Mouse (Mus musculus) cortical plate, adult 2 months (tissue): ENCODE results near the gene Uqcr11.

Experiments used
- CTCF ChIP-seq: fragments of 200-500 bp; IDR thresholded peaks from 2 replicates; pipeline ENCODE4 v1.5.1; 2011; ENCODE audit warnings: mild to moderate bottlenecking, control low read depth, low read length; ENCODE audit not compliant: insufficient read depth; ENCODE audit errors: extremely low read depth
- POLR2A ChIP-seq: fragments of 200-500 bp; IDR thresholded peaks from 2 replicates; pipeline ENCODE4 v1.6.1; 2011; ENCODE audit warnings: mild to moderate bottlenecking, low read length, control low read depth; ENCODE audit not compliant: insufficient read depth; ENCODE audit errors: extremely low read depth

DNA sequence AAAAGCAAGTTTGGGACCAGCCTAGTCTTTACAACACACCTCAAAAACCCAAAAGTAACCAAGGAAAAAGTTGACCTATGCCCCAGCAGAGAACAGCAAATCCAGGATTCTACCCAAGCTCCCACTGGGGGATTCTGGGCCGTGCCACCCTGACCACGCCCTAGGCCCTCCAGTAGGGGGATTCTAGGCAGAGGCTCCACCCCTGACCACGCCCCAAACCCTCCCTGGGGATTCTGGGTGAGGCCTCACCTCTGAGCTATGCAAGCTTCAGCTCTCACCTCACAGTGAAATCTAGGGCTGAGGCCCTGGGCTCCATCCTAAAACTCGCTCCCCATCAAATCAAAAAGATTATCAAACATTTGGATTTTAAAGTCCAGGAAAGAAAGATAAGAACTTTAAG lies 16.9 kb upstream of the Uqcr11 start:
- TF ChIP-seq CTCF (no peak), POLR2A (no peak)
